Mouse (Mus musculus): ENCODE measurements around the gene Plxna1.

The Plxna1 gene

DNA sequence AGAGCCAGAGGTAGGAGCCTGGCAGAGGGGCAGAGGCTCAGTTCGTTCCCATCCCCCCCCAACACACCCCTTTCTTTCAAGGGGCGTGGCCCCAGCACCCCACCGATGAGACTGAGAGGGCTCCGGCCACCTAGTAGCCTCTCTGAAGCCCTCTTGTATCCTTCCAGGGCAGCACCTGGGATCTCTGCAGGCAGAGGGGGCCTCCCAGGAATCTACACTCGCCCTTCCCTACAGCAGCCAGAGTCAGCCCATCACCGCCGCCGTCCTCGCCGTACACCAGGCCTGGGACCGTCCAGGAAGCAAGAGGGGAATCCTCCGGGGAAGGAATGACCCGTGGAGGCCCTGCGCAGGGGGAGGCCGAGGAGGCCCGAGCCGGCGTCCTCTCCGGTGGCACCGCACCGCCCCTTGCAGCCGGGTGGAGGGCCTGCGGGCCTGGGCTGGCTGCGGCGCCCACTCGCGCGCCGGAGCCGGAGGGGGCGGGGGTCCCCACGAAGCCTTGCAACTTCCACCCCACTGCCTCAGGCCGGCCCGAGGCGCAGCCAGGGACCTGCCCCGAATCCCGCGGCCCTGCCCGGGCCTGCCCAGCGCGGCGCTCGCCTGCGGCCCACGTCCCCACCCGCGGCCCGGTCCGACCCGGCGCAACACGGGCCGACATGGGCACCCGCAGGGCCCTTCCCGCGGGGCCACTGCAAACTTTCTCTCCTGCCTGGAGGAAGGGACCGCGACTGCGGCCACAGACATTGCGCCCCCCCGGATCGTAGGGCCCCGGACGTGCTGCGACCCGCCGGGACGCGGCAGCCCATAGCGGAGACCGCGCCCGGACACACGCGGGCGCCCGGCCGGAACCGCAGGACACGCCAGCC, 771 bp downstream of the Plxna1 start:
- in situ Hi-C loops (cut with MboI) = no loop called here

DNA sequence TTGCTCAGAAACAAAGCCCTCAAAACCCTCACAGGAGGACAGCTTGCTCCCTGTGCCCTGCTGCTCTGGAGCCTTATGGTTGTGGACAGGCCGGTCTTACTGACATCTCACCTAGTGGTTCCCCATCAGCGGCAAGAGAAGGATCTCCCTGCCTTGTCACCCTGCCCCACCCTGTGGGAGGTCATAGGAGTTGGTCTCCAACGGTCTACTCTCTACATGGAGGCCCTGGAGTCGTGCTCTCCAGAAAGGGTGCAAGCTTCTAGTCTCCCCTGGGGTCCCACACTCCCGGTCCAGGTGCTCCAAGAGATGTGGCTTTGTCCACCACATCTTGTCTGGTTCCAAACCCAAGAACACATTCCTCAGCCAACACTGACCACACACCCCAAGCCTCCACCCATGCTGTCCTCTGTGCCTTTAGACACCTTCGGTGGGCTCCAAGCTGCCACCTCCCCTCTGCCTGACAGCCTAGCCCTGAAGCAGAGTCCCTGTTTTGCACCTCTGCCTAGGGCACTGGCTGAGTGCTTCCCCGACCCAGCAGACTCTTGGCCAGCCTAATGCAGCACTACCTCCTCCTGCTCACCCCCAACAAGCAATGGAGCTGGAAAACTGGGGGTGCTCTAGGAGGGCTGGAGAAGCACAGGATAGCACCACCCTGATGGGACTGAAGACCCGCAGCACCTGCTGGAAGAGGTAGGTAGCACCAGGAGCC, 1.6 kb downstream of the Plxna1 start:
- in situ Hi-C loops (cut with MboI) = no loop called here

DNA sequence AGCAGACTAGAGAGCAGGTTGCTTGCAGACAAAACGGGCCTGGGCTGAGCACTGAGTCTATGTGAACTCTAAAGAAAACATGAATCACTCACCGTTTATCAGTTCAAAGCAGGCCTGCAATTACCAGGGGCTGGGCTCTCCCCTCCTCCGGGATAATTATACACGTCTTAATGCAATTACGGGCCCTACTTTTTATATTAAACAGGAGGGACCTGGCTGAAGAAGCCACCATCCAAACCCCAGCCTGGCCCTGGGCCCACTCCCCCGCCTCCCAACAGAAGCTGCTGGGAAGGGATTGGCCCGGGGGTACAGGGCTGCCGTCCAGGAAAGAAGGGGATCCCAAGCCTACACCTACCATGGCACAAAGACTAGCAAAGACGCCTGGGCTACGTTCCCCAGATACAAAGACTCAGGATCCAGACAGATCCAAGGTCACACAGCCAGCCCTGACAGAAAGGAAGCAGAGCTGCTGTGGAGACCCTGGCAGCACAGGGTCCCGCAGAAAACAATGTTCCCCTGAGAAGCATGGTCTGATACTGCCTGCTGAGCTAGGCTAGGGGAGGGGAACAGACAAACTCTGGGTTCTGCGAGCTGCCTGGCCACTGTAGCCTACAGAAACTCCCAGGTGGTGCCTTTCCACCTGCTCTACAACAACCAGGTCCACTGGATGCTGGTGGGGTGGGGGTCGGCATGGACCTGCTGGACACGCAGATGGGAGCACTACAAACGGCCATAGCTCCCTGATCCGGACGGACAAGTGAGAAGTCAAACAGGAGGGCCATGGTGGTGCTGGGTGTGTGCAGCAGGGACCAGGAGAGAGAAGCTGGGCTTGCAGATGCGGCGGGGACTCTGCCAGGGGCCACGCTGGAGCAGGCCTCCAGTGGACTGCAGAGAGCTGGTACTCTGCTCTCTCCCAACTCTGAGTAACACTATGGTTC, 2.4 kb downstream of the Plxna1 start:
- in situ Hi-C loops (cut with MboI) = no loop called here

- in situ Hi-C loops (cut with MboI) = no loop called here
These were observed 3.2 kb downstream of the Plxna1 start for GRCm38 (mm10) chr6:89359192-89359591.

GRCm38 (mm10) chr6:89355661-89356060, 6.8 kb downstream of the Plxna1 start:
- in situ Hi-C loops (cut with MboI) = no loop called here

GRCm38 (mm10) chr6:89354726-89355125, 7.7 kb downstream of the Plxna1 start:
- in situ Hi-C loops (cut with MboI) = no loop called here

- in situ Hi-C loops (cut with MboI) = no loop called here
These were observed 8.3 kb downstream of the Plxna1 start for GRCm38 (mm10) chr6:89354076-89354475.

GRCm38 (mm10) chr6:89353101-89353500, 9.3 kb downstream of the Plxna1 start:
- in situ Hi-C loops (cut with MboI) = no loop called here

- in situ Hi-C loops (cut with MboI) = no loop called here
These were observed 10.8 kb downstream of the Plxna1 start for GRCm38 (mm10) chr6:89351441-89352137.

- in situ Hi-C loops (cut with MboI) = no loop called here
These were observed 11.9 kb downstream of the Plxna1 start for GRCm38 (mm10) chr6:89350520-89350919.

DNA sequence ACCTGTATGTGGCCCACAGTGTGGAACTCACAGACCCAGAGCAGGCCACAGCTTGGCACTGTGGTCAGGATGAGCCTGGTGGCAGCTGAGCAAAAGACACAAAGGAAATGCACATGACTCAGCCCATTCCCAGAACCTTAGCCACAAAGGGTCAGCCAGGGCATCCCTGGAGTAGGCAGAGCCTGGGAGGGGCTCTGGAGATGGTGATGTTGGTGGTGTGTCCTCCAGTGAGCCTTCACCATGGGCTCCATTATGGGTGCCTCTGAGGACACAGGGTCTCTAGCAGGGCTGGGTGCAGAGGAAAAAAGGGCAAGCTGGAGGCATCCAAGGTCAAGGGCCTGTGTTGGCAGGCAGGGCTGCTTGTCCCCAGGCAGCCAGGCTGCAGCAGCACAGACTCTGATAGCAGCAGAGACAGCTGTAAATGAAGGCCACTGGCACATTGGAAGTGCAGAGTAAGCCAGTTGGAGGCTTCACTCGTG, 12.3 kb downstream of the Plxna1 start:
- in situ Hi-C loops (cut with MboI) = no loop called here

DNA sequence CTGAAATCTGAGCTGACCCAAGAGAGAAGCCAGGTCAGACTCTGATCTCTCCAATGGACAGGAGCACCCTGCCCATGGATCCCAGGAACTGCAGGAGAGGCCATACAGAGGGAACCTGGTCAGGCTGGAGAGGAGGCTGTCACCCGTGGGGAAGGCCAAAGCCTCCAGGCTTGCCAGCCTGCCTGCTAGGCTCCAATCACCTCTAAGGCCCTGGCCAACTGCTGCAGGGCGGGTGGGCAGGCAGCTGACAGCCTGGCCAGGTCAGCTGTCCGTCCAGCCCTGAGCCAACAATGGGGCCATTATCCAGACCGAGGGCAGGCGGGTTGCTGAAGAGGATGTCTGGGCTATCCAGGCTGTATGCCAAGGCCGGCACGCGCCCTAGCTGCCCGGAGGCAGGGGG, 14.1 kb downstream of the Plxna1 start:
- in situ Hi-C loops (cut with MboI) = no loop called here

GRCm38 (mm10) chr6:89347792-89348191, 14.6 kb downstream of the Plxna1 start:
- in situ Hi-C loops (cut with MboI) = no loop called here

DNA sequence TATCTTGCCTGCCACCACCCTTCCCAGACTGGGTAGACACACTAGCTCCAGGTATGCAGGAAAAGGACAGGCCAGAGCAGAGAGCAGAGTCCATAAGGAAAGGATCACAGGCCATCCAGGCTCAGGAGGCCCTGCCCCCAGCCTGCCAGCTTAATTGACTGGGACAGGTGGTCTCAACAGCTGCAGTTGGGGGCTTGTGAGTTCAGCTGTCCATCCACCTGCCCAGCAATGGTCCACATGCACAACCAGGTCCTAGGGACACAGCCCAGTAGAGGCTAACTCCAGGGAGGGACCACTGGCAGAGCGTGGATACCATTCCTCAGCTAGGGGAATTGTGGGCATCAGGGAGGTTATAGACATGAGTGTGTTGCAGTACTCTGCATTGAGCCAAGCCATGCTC, 16.6 kb downstream of the Plxna1 start:
- in situ Hi-C loops (cut with MboI) = no loop called here

DNA sequence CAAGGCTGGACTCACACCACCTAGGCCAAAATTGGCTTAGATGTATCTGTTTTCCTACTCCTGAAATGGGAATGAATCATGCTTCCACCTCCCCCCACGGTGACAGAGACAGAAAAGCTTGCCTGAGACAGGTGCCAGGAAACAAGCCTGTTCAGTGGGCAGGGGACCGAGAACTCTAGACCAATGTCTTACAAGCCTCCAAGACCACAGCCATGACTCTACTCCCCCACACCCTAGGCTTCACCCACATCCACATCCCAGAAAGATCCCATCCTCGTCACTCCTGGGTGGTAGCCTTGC, 17.0 kb downstream of the Plxna1 start:
- in situ Hi-C loops (cut with MboI) = no loop called here

- in situ Hi-C loops (cut with MboI) = no loop called here
These were observed 17.6 kb downstream of the Plxna1 start for GRCm38 (mm10) chr6:89344613-89345485.

- in situ Hi-C loops (cut with MboI) = no loop called here
These were observed 20.4 kb downstream of the Plxna1 start for GRCm38 (mm10) chr6:89341981-89342380.

GRCm38 (mm10) chr6:89339447-89339846, 23.0 kb downstream of the Plxna1 start:
- in situ Hi-C loops (cut with MboI) = no loop called here

GRCm38 (mm10) chr6:89338733-89339132, 23.7 kb downstream of the Plxna1 start:
- in situ Hi-C loops (cut with MboI) = no loop called here

DNA sequence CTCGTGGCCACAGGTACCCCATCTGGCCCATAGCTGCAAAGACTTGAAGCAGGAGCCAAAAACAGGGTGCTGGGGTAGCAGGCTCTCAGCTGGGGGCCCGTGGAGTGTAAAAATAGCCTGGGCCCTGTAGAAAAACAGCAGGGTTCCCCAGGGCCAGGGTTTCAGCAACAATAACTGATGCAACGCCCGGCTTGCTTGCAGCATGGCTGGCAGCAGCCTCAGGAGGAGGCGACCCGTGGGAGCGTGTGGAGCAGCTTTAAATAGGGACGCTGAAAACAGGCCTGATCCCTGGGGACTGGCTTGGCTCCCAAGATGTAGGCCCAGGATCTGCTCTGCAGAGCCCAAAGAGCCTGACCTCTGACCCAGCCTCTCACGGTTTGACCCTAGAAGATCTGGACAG, 24.8 kb downstream of the Plxna1 start:
- in situ Hi-C loops (cut with MboI) = no loop called here
